Mouse (Mus musculus) gastrocnemius, postnatal 4 days (tissue): ENCODE data around the gene Ftsj1. TPM values are rescaled to one million over a fixed set of nuclear protein-coding genes. Genes with fewer than 3 reads are reported as not detected.

ENCODE experiments used
- DNase-seq, 2 experiments: peaks; one replicate each; pipeline ENCODE4 v3.0.0; 2021 to 2022; ENCODE audit warnings: low spot score in 2 of 2, mixed read lengths in 2 of 2
- long read RNA-seq, 2 experiments: library from polyadenylated mRNA; stranded (forward); transcript quantifications; one replicate each; pipeline ENCODE4 v2.0.0; 2021
- total RNA-seq, 2 experiments: library from RNA; stranded (reverse); gene quantifications; 2 replicates each; pipeline ENCODE4 v1.2.3; 2021

Ftsj1 gene
- 10 to 100 TPM; 13.4 to 14.8 TPM for total RNA-seq
- long read RNA-seq, experiment 1, transcript Ftsj1-203 (13 exons, 1,656 nt) = major isoform, 13 of 19 reads
- long read RNA-seq, experiment 1, partial matches to known transcripts = 1 of 19 reads
- long read RNA-seq, experiment 1, other reads (novel, unspliced or antisense) = 1 of 19 reads
- long read RNA-seq, experiment 2, transcript Ftsj1-203 (13 exons, 1,656 nt) = major isoform, 11 of 15 reads
- long read RNA-seq, experiment 2, partial matches to known transcripts = 3 of 15 reads
- long read RNA-seq, experiment 2, other reads (novel, unspliced or antisense) = 0 of 15 reads

GRCm38 (mm10) chrX:8252334-8253285 lies at the start of gene Ftsj1:
Gene Ftsj1, minus strand, starts transcription at chrX:8252406.
- peak; percentile 29 to 72 for DNase-seq

GRCm38 (mm10) chrX:8288621-8289020 lies 36.4 kb upstream of the Ftsj1 start:
- DNase-seq = no peak

- DNase-seq = no peak
Measured at GRCm38 (mm10) chrX:8274056-8274455, 21.9 kb upstream of the Ftsj1 start.

GRCm38 (mm10) chrX:8272000-8272399 lies 19.8 kb upstream of the Ftsj1 start:
- no peak for DNase-seq

GRCm38 (mm10) chrX:8271083-8271820 lies 19.0 kb upstream of the Ftsj1 start, which contains the start of gene Slc38a5:
Gene Slc38a5, plus strand, starts transcription at chrX:8271133.
- no peak for DNase-seq

- DNase-seq = no peak
Measured at GRCm38 (mm10) chrX:8264222-8264621, 12.0 kb upstream of the Ftsj1 start.

- no peak for DNase-seq
Measured at GRCm38 (mm10) chrX:8263156-8263804, 11.1 kb upstream of the Ftsj1 start.

GRCm38 (mm10) chrX:8259478-8259877 lies 7.3 kb upstream of the Ftsj1 start:
- no peak for DNase-seq

GRCm38 (mm10) chrX:8255807-8256206 lies 3.6 kb upstream of the Ftsj1 start:
- no peak for DNase-seq

- DNase-seq = no peak
Measured at GRCm38 (mm10) chrX:8253711-8254110, 1.5 kb upstream of the Ftsj1 start.

GRCm38 (mm10) chrX:8251789-8252333 lies 345 bp downstream of the Ftsj1 start:
- no peak for DNase-seq

GRCm38 (mm10) chrX:8248542-8249120 lies 3.6 kb downstream of the Ftsj1 start:
- no peak for DNase-seq

GRCm38 (mm10) chrX:8247680-8248079 lies 4.5 kb downstream of the Ftsj1 start:
- DNase-seq = no peak

- no peak for DNase-seq
Measured at GRCm38 (mm10) chrX:8238804-8239395, 13.3 kb downstream of the Ftsj1 start.

GRCm38 (mm10) chrX:8236704-8237103 lies 15.5 kb downstream of the Ftsj1 start:
- DNase-seq = no peak

- no peak for DNase-seq
Measured at GRCm38 (mm10) chrX:8233602-8234001, 18.6 kb downstream of the Ftsj1 start.

- no peak for DNase-seq
Measured at GRCm38 (mm10) chrX:8230272-8230671, 21.9 kb downstream of the Ftsj1 start.

- DNase-seq = no peak
Measured at GRCm38 (mm10) chrX:8223473-8223872, 28.7 kb downstream of the Ftsj1 start.

- peak in 1 of 2 experiments; percentile 9 for DNase-seq
Measured at GRCm38 (mm10) chrX:8222678-8223421, 29.4 kb downstream of the Ftsj1 start.
